Mouse (Mus musculus) cerebellum, adult (tissue): Measurements from ENCODE around the gene Alkbh2.
A peak's percentile ranks its signal among the peaks of the same experiment; 100 is the strongest.

Experiments
- ATAC-seq: cut with Nextera tagmentation; 2 replicates; pipeline ENCODE4 v1.9.2; 2017; ENCODE audit warnings: mild to moderate bottlenecking, moderate library complexity, mixed read lengths; ENCODE audit not compliant: insufficient number of reproducible peaks, low FRiP score, low TSS enrichment

Alkbh2 gene

DNA sequence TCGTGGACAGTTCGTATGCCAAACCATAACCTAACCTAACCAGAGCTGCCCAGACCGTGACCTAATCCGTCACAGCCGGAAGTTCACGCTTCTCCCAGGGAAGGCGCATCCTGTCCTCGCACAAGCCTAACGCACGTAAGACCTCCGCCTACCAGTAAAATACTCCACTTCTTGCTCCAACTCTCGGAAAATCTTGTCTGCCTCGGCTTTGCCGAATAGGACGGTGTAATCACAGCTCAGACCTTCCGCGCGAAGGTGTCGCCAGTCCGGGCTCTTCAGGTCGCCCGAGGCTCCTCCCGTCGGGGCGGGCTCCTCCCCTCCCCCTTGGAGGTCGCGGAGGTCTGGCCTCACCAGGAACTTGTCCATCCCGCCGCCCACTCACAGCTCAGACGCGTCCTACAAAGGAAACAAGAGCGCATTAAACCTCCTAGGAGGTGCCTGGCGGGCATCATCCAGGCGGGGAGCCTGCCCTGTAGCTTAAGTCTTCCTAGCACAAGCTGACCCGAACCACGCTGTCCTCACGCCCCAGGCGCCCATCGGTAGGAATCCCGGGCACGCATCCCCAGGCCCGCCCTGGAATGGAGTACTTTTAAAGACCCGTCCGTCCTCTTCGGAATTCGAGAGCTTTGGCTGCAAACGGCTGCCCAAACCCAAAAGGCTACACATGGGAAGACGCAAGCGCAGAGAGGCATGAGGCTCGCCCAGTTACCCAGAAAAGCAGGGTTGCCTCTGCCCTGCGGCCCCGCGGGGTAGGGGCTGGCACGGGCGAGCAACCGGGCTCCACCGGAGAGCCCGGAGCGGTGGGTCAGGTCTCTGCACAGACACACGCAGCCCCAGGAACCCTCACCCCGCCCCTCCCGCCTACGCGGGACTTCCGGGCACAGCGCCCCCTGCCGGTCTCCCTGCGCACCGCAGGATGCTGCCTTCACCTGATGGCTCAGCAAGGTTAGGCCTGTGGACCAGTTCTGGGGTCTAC is at the start of gene Alkbh2:
Alkbh2 (minus strand) TSS at position 845 of the 976 bp plus-strand sequence.
- ATAC-seq: peak; percentile 38; the same call in 1 of the 2 replicates

DNA sequence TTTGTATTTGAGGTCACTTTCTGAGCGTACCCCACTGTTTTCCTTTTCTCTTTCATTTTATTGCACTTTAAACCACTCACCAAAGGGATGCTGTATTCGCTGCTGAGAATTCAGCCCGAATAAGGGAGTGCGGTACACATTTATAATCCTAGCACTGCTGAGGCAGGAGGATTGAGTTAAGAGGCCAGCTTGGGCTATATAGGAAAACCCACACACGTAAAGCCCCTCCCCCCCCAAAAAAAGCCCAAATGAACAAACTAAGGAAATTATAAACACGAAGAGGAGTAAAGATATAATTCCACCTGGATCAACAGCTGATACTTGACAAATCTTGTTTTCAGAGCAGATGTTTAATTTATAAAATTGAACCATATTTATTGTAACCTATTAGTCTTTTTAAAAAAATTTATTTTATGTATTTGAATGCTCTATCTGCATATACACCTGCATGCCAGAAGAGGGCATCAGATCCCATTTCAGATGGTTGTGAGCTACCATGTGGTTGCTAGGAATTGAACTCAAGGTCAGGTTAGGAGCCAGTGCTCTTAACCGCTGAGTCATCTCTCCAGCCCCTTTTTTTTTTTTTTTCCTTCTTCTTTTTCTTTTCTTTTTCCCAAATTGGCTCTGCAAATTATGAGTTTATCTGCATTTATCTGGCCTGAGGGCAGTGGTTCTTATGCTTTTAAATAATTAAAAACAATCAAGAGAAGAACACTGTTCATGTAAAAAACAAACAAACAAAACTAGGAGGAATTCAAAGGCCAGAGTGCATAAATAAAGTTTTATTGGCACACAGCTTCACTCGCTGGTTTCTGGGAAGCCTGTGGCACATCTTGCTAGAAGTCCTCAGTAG is 48.8 kb upstream of the Alkbh2 start:
- no peak for ATAC-seq

DNA sequence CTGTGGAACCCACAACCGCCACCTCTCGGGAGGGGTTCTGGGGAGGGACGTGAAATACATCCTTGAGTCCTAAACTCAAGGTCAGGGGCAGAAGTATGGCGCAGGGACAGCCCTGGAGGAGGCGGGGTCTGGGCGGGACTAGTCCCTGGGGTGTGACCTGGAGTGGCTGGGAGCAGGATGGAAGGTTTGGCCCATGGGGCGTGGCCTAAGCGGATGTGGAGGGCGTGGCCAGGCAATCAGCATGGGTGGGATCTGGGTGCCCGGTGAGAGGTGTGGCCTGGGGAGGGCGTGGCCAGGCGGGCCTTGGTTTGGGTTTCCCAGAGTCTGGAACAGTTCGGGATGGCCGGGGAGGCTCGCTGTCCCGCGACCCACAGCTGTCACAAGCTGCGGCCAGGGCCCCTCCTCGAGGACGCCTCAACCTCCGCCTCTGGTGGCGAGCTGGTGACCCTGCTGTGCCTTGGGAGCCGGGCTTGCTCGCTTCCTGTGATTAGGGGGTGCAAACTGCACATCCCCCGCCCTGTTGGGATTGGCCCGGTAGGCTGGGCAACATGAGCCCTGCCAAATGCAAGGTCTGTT is 47.7 kb upstream of the Alkbh2 start:
- ATAC-seq: peak; percentile 56; the same call in 1 of the 2 replicates

DNA sequence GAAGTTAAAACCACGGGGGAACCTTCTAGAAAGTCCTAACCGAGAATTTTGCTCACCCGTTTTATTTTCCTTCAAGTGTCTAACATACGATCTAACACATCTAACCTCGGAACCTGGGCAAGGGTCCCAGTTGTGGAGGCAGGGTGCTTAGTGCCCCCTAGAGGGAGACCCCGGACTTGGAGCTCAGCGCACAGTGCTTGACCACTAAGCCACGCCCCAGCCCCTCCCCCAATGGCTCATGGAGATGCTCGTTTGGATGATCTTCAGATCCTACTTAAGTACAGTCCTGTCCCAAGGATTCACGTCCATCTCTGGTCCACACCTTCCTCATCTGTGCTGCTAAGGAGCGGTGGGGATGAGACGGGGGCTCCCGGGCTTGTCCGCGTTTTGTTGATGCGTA is 46.6 kb upstream of the Alkbh2 start:
- ATAC-seq: no peak

DNA sequence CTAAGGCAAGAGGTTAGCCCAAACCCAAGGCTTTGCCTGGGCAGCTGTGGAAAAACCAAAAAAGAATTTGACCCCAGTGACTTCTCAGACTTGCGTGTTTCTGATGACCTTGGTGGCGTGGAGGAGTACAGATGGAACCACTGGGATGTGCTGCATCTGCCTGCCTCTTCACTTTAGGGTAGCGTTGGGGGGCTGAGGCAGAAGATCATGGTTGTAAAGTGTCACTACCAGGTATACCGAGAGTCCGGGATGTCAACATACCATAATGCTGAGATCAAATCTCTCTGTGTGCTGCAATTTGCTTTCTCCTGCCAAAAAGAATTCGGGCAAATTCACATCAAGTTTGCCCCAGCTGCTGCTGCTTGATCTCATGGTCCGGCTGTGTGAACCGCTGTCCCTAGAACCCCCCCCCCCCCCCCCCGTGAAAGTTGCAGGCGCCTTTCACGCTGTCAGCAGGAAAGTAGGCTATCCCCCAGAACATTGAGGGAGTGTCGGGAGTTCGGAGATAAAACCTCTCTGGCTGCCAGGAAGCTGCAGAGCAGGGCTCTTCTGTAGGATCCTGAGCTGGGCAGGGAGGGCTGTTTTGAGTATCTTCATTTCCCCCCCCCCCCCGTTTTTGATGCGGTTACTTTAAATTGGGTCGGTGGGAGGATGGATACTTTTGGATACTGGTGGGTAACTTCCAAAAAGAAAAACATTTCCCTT is 46.0 kb upstream of the Alkbh2 start:
- no peak for ATAC-seq

DNA sequence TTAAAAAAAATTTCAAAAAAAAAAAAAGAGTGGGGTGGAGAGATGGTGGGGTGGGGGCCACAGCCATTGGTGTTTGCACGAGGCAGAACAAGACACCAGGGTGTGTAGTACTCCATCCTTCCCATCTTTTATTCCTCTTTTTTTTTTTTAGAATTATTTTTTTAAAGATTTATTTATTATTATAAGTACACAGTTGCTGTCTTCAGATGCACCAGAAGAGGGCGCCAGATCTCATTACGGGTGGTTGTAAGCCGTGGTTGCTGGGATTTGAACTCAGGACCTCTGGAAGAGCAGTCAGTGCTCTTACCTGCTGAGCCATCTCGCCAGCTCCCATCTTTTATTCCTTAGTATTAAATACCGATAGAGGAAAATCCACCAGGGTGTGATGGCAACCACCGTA is 45.4 kb upstream of the Alkbh2 start:
- no peak for ATAC-seq

DNA sequence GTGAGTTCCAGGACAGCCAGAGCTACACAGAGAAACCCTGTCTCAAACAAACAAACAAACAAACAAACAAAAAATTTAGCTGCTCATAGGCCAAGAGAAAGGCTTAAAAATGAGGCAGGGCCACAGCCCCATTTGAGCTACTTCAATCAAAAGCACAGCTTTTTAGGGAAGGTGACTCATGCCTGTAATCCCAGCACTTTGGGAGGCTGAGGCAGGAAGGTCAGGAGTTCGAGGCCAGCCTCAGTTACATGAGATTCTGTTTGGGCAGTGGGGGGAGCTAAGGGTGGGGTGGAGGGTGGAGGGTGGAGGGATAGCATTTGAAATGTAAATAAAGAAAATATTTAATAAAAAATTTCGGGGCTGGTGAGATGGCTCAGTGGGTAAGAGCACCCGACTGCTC is 44.9 kb upstream of the Alkbh2 start:
- ATAC-seq: no peak

DNA sequence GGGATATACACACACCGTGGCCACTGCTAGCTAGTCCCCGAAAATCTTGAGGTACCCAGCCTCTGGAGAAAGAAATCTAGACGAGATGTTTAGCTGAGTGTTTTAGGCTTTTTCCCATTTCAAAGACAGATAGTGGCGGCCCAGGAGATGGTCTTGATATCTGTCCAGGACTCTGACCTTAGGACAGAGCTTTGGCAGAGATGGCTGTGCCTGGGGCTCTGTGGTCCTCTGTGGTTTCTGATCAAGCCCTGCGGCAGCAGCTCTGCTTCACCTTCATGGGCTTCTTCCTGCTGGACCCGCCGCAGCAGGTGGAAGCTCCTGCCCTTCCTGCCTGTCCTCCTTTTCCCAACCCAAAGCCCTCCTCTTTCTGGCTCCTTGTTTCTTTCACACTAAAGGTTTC is 42.3 kb upstream of the Alkbh2 start:
- no peak for ATAC-seq

DNA sequence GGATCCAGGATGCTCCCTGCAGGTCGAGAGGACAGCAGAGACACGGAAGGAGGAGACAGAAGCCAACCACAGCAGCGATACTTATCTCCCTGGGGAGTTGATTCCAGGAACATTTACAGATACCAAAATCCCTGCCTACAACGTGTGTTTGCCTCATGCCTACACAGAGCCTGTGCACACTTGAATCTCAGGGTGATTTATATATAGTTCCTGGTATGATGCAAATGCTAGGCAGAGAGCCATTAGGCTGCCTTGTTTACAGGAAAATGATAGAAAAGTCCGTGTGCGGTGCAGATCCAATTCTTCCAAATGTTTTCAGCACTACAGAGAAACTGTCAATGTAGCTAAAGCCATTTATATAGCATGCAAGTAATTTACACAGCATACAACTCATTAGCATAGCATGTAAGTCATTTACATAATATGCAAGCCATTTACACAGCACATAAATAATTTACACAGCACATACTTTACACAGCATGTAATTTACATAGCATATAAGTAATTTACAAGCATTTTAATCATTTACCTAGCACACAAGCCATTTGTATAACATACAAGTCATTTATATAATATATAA is 35.2 kb upstream of the Alkbh2 start:
- ATAC-seq: no peak

DNA sequence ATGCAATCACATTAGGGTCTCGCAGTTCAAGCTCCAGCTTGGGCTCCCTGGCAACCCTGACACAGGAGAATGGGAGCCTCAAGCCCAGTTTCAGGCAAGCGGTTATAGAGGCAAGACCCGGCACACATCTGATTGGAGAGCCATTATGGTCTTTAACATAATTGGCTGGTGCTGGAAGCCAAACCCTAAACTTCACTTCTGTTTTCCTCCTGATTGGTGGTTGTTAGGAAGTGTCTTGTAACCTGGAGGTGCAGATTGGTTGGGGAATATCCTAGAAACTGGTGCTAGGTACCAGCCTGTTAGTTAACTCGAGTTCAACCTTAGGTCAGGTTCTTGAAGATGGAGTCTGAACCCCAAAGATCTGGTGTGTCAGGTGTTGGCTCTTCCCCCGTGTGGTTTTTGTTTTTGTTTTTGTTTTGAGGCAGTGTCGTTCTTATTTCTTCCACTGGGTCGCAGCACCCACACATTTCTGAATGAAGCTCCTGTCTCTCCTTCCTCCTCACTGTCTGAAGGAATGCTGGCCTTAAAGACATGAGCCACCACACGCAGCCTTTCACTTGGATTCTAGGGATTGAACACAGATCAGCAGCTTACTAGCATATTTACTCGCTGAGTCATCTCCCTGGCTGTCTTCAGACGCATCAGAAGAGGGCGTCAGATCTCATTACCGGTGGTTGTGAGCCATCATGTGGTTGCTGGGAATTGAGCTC is 34.2 kb upstream of the Alkbh2 start:
- ATAC-seq: no peak

DNA sequence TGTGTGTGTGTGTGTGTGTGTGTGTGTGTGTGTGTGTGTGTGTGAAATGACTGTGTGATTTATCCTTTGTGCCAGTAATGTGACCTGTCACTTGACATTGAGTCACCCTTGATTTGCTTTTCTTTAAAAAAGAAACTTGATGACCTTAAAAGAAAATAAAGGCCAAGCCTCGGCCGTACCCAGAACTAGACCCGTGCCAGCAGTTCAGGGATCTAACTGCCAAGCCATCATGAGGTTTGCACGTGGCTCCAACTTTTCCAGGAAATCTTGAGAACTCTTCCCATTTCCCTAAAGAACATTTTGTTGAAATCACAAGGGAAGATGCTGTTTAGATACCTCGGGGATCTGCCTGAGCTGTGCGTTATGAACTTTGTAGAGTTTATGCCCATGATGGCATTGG is 33.4 kb upstream of the Alkbh2 start:
- ATAC-seq: no peak

DNA sequence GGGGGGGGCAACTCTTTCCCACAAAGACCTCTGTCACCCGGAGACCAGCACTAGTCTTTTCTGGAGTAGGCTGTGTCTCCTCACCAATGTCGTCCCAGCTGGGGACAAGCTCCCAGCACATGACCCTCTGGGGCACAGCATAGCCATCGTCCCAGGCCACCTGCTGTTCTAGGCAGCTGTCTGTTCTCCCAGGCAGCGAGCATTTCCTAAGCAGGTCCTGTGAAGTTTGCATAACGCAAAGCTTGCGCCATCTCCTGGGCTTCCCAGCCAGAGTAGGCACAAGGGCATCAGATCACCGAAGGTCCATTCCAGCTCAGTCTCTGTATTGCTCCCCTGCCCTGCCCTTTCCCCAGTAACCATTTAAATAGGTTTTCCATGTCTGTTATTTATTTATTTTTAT is 29.2 kb upstream of the Alkbh2 start:
- ATAC-seq: no peak

DNA sequence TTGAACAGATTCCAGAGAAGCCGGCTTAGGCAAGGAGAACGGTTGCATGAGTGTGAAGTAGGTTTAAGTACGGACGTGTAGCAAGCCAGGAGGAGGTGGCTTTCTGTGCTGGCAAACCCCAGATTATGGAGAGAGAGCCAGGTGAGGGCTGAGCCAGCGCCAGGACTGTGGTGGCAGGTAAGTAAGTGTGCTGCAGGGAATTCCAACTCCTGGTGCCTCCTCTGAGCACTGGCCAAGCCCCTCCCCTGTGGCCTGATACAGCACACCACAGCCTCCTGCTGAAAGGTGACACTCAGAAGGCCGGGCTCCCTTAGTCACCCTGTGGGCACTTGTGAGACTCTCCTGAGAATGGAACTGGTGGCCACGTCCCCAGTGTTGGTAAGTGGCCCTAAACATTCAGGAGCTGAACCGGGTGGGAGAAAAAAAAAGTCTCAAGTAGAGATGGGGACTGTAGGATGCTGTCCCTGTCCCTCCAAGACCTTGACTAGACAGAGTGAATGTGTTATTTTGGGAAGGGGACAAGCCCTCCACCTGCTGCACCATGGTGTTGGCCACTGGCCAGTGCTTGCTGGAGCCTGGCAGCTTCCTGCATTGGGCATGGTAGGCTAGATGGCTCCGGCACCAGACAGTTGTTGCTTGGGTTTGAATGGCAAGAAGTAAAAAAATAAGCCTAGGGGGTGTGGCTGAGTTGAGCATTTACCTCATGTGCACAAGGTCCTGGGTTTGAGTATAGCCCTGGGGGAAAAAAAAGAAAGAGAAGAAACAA is 27.3 kb upstream of the Alkbh2 start:
- no peak for ATAC-seq

DNA sequence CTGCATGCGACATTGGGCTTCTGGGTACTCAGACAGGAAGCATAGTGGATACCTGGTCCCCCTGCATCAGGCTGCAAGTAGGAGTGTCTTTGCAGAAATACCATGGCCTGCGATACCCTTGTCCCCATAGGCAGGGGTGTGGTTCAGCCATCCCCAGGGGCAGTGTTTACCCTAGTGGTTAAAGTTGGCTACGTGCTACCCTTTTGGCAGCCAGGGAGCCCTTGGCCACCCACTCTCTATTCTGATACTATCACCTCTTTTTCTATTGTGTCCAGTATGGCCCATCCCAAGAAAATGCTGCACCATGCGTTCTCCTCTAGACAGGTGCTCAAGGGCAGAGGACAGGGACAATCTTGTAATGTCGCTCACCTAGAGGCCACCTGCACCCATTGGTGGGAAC is 26.7 kb upstream of the Alkbh2 start:
- no peak for ATAC-seq

DNA sequence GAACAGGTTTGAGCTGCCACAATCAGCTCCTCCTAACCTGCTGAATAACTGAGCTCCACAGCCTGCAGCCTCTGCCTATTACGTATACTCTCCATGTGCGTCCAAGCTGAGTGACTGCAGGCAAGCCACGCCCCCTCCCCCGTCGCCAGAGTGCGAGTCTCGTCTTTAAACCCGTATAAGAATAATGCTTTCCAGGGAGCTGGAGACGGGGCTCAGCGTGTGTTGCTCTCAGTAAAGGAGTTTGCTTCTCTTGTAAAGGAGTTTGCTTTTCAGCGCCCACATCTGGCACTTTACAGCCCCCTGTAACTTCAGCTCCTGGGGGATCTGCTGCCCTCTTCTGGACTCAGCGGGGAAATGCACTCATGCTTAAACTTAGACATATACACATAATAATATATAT is 25.5 kb upstream of the Alkbh2 start:
- ATAC-seq: no peak

DNA sequence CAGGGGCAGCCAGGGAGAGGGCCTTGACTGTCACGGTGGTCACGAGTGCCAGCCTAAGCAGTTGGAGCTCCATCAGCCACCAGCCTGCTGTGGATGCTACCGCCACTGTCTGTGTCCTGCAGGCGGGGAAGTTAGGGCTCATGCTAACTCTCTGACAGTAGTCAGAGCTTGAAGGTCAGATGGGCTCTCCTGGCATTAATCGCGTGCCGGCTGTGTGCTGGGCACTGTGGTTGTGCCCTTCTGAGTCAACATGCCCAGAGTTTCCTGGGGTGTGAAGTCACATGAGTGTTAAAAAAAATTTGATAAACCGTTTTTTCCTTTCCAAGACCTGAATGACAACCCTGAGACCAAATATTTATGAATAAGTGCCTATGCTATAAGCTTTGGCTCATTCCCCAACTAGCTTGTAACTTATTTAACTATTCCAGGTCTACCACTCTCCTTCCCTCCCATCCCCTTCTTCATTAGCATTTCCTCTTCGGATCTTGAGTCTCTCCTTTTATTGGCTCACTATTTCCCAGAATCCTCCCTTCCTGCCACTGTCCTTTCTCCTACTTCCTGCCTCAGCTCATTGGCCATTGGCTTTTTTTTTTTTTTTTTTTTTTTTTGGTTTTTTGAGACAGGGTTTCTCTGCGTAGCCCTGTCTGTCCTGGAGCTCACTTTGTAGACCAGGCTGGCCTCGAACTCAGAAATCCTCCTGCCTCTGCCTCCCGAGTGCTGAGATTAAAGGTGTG is 24.5 kb upstream of the Alkbh2 start:
- no peak for ATAC-seq

DNA sequence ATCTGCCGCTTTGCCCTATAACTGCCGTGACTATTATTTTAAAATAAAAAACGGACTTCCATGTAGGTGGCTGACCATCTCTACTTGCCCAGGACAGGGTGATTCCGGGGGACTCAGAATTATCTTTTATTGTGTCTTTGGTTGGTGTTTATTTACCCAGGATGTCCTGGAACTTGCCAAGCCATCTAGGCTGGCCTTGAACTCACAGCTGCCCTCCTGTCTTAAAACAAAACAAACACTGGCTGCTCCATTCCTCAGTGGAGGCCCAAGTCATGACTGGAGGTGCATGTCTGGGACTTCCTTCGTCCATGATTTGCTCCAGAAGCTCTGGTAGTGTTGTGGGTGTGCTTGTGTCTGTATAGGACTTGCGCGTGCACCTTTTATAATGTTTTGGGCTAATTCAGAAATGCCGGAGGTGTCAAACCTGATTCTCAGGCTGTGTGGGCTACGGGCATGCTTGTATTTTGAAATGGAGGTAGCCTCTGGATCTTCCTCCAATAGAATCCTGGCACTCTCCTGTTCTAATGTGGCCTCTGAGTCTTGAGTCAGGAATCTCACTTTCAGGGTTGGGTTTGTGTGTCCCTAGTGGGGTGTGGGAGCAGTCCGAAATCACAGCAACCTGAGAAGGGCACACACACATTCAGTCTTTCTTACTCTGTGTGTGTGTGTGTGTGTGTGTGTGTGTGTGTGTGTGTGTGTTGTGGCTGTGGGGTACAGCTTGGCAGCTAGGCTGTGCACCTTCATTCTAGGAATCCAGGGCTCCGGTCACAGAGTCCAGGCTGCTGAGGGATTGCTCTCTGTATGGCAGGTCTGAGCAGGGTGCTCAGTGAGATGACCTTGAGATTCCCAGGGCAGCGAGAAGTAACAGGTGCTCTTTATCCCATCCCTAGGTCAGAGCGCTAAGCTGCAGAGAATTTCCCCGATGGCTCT is 19.3 kb upstream of the Alkbh2 start:
- ATAC-seq: no peak
